Mouse (Mus musculus) lung, postnatal 0 days (tissue): ENCODE measurements around the gene Spi1. TPM values are rescaled to one million over a fixed set of nuclear protein-coding genes. Genes with fewer than 3 reads are reported as not detected.

Experiments used
- ATAC-seq: fragments of 200-750 bp; cut with Nextera tagmentation; 2 replicates; pipeline ENCODE4 v1.8.0; 2017; ENCODE audit warnings: moderate library complexity
- DNase-seq: peaks from one replicate; pipeline ENCODE4 v3.0.0-alpha.2; 2016; ENCODE audit warnings: low spot score
- H3K27ac ChIP-seq: fragments of 300-500 bp; sonication (generic); 2 replicates; pipeline ENCODE4 v1.5.1; 2014; ENCODE audit warnings: antibody characterized with exemption, mild to moderate bottlenecking, low read length, mixed read lengths
- H3K27me3 ChIP-seq: fragments of 300-500 bp; sonication (generic); replicated peaks from 2 replicates; pipeline ENCODE4 v1.6.1; 2014; ENCODE audit warnings: low read length, mixed read lengths; ENCODE audit not compliant: insufficient read depth
- H3K36me3 ChIP-seq: fragments of 300-500 bp; sonication (generic); 2 replicates; pipeline ENCODE4 v1.6.1; 2014; ENCODE audit warnings: low read length, mixed read lengths; ENCODE audit not compliant: insufficient read depth
- H3K4me1 ChIP-seq: fragments of 300-500 bp; sonication (generic); 2 replicates; pipeline ENCODE4 v1.6.1; 2014; ENCODE audit warnings: antibody characterized with exemption, low read depth, low read length, mixed read lengths; ENCODE audit not compliant: insufficient read depth
- H3K4me2 ChIP-seq: fragments of 300-500 bp; sonication (generic); replicated peaks from 2 replicates; pipeline ENCODE4 v1.6.1; 2014; ENCODE audit warnings: low read depth, mild to moderate bottlenecking, low read length, moderate library complexity, mixed read lengths
- H3K4me3 ChIP-seq: fragments of 300-500 bp; sonication (generic); 2 replicates; pipeline ENCODE4 v1.5.1; 2014; ENCODE audit warnings: low read depth, low read length
- H3K9ac ChIP-seq: fragments of 300-500 bp; sonication (generic); replicated peaks from 2 replicates; pipeline ENCODE4 v1.6.1; 2014; ENCODE audit warnings: low read depth, mild to moderate bottlenecking
- H3K9me3 ChIP-seq: fragments of 300-500 bp; sonication (generic); 2 replicates; pipeline ENCODE4 v1.6.1; 2016; ENCODE audit warnings: low read length, mixed read lengths
- CTCF ChIP-seq: IDR thresholded peaks from 2 replicates; pipeline ENCODE4 v1.5.1; 2016; ENCODE audit warnings: antibody characterized with exemption, mild to moderate bottlenecking
- EP300 ChIP-seq: IDR thresholded peaks from 2 replicates; pipeline ENCODE4 v1.6.1; 2016; ENCODE audit warnings: antibody characterized with exemption, mild to moderate bottlenecking, control low read depth
- WGBS: fragments of 180-500 bp; shearing (Covaris S2); extraction: QIAGEN DNeasy Blood & Tissue Kit; methylation state at CpG from one replicate; pipeline ENCODE4 v1.1.7; 2014; 5-methylcytosine and 5-hydroxymethylcytosine counted together
- polyA plus RNA-seq: library from polyadenylated mRNA; unstranded; fragments of >200 nt; fragmentation: Nextera tagmentation; extraction: Ambion mirVana; gene quantifications from 2 replicates; pipeline ENCODE4 v1.2.1, GENCODE M21; 2015

Spi1 gene
- polyA plus RNA-seq, 1 experiment from 2014 or later = 24.2 TPM

- ATAC-seq = no peak
- no peak for TF ChIP-seq CTCF
- TF ChIP-seq EP300 = no peak
- WGBS = 75% methylated on average over 10 of the region's 10 CpGs
- no peak overlapping the region for H3K4me3 ChIP-seq
- no peak overlapping the region for H3K27ac ChIP-seq
- H3K4me2 ChIP-seq = no peak overlapping the region
- no peaks in the 10 kb centered on the region for H3K36me3 ChIP-seq
- H3K27me3 ChIP-seq = no peaks in the 10 kb centered on the region
- no peak for DNase-seq
- no peaks in the 10 kb centered on the region for H3K9me3 ChIP-seq
- H3K4me1 ChIP-seq = no peaks in the 10 kb centered on the region
- H3K9ac ChIP-seq = no peak overlapping the region
These were observed 42.9 kb downstream of the Spi1 start for GRCm38 (mm10) chr2:91125101-91125500.

GRCm38 (mm10) chr2:91128761-91129160, 46.6 kb downstream of the Spi1 start:
- DNase-seq = no peak
- Histone ChIP-seq H3K4me2 (no peak overlapping the region), H3K27me3 (no peaks in the 10 kb centered on the region), H3K9me3 (no peaks in the 10 kb centered on the region), H3K9ac (no peak overlapping the region), H3K4me1 (no peaks in the 10 kb centered on the region), H3K27ac (no peak overlapping the region), H3K4me3 (no peak overlapping the region), H3K36me3 (no peaks in the 10 kb centered on the region)
- TF ChIP-seq EP300 (no peak), CTCF (no peak)
- no peak for ATAC-seq
- WGBS = 80% methylated on average over 5 of the region's 5 CpGs

- Histone ChIP-seq H3K4me1 (no peaks in the 10 kb centered on the region), H3K36me3 (no peaks in the 10 kb centered on the region), H3K9ac (no peak overlapping the region), H3K9me3 (no peaks in the 10 kb centered on the region), H3K27me3 (no peaks in the 10 kb centered on the region), H3K27ac (no peak overlapping the region), H3K4me2 (no peak overlapping the region), H3K4me3 (no peak overlapping the region)
- TF ChIP-seq CTCF = no peak
- TF ChIP-seq EP300 = no peak
- DNase-seq = no peak
- no peak for ATAC-seq
- WGBS = 86% methylated on average over 6 of the region's 6 CpGs
These were observed 47.9 kb downstream of the Spi1 start for GRCm38 (mm10) chr2:91130126-91130525.

GRCm38 (mm10) chr2:91131251-91131650, 49.1 kb downstream of the Spi1 start:
- WGBS = 85% methylated on average over 15 of the region's 15 CpGs
- no peak for DNase-seq
- Histone ChIP-seq H3K4me3 (no peak overlapping the region), H3K9me3 (no peaks in the 10 kb centered on the region), H3K9ac (no peak overlapping the region), H3K4me1 (no peaks in the 10 kb centered on the region), H3K27ac (no peak overlapping the region), H3K36me3 (no peaks in the 10 kb centered on the region), H3K4me2 (no peak overlapping the region), H3K27me3 (no peaks in the 10 kb centered on the region)
- no peak for ATAC-seq
- TF ChIP-seq EP300 (no peak), CTCF (no peak)

- Histone ChIP-seq H3K27ac (no peak overlapping the region), H3K27me3 (no peaks in the 10 kb centered on the region), H3K9me3 (no peaks in the 10 kb centered on the region), H3K4me2 (no peak overlapping the region), H3K9ac (no peak overlapping the region), H3K4me3 (no peak overlapping the region), H3K36me3 (no peaks in the 10 kb centered on the region), H3K4me1 (no peaks in the 10 kb centered on the region)
- DNase-seq (peak; percentile 9), ATAC-seq (no peak)
- WGBS = 55% methylated on average over 3 of the region's 3 CpGs
- TF ChIP-seq CTCF (no peak), EP300 (no peak)
These were observed 49.8 kb downstream of the Spi1 start for GRCm38 (mm10) chr2:91132035-91132434.

- no peaks in the 10 kb centered on the region for H3K27me3 ChIP-seq
- H3K9me3 ChIP-seq = no peaks in the 10 kb centered on the region
- no peak overlapping the region for H3K9ac ChIP-seq
- H3K4me1 ChIP-seq = no peaks in the 10 kb centered on the region
- no peak overlapping the region for H3K4me2 ChIP-seq
- no peak overlapping the region for H3K4me3 ChIP-seq
- H3K27ac ChIP-seq = no peak overlapping the region
- TF ChIP-seq CTCF (no peak), EP300 (no peak)
- 67% methylated on average over 11 of the region's 11 CpGs for WGBS
- DNase-seq (no peak), ATAC-seq (no peak)
- 0 out of 2 replicates have a peak, but pooled peaks cover 9% of the 10 kb centered on the region for H3K36me3 ChIP-seq
These were observed 54.6 kb downstream of the Spi1 start for GRCm38 (mm10) chr2:91136513-91137412.
